Mouse (Mus musculus) heart, postnatal 4 days (tissue): ENCODE results near the gene Aldh3b2. TPM values are rescaled to one million over a fixed set of nuclear protein-coding genes. Genes with fewer than 3 reads are reported as not detected.
"Not testable (repeated sequence)": the region's sequence is repeated elsewhere in the genome, so short reads cannot be mapped to it uniquely, and the experiment has no call there.

Experiments used
- DNase-seq: peaks from one replicate; pipeline ENCODE4 v3.0.0; 2021
- total RNA-seq, 2 experiments: library from RNA; stranded (reverse); gene quantifications; 2 replicates each; pipeline ENCODE4 v1.2.3; 2021

Aldh3b2 gene
- total RNA-seq, 2 experiments from 2014 or later: 0.12 to 0.32 TPM

- DNase-seq: no peak
Measured at GRCm38 (mm10) chr19:3947813-3948212, 24.3 kb upstream of the Aldh3b2 start.

GRCm38 (mm10) chr19:3948546-3948945, 23.6 kb upstream of the Aldh3b2 start:
- DNase-seq: no peak

GRCm38 (mm10) chr19:3950331-3950730, 21.8 kb upstream of the Aldh3b2 start:
- DNase-seq: no peak

GRCm38 (mm10) chr19:3951461-3951860, 20.7 kb upstream of the Aldh3b2 start:
- no peak for DNase-seq

GRCm38 (mm10) chr19:3952099-3952498, 20.0 kb upstream of the Aldh3b2 start:
- no peak for DNase-seq

GRCm38 (mm10) chr19:3955033-3955432, 17.1 kb upstream of the Aldh3b2 start:
- no peak for DNase-seq

- DNase-seq: no peak
Measured at GRCm38 (mm10) chr19:3955804-3956203, 16.3 kb upstream of the Aldh3b2 start.

- not testable (repeated sequence) for DNase-seq
Measured at GRCm38 (mm10) chr19:3957296-3958036, 14.7 kb upstream of the Aldh3b2 start.

GRCm38 (mm10) chr19:3958470-3958869, 13.7 kb upstream of the Aldh3b2 start, which contains the start of gene Aldh3b3:
TSS of gene Aldh3b3 (plus strand) at chr19:3958645.
- peak; percentile 37 for DNase-seq

- no peak for DNase-seq
Measured at GRCm38 (mm10) chr19:3959030-3959429, 13.1 kb upstream of the Aldh3b2 start.

- DNase-seq: no peak
Measured at GRCm38 (mm10) chr19:3960211-3960610, 11.9 kb upstream of the Aldh3b2 start.

GRCm38 (mm10) chr19:3961805-3962204, 10.3 kb upstream of the Aldh3b2 start:
- DNase-seq: not testable (repeated sequence)

GRCm38 (mm10) chr19:3962469-3962868, 9.7 kb upstream of the Aldh3b2 start:
- DNase-seq: peak; percentile 69

GRCm38 (mm10) chr19:3964030-3964429, 8.1 kb upstream of the Aldh3b2 start:
- DNase-seq: no peak

GRCm38 (mm10) chr19:3966330-3967075, 5.6 kb upstream of the Aldh3b2 start:
- no peak for DNase-seq

GRCm38 (mm10) chr19:3967258-3967657, 4.9 kb upstream of the Aldh3b2 start:
- DNase-seq: no peak

GRCm38 (mm10) chr19:3974608-3975007, 2.5 kb downstream of the Aldh3b2 start:
- not testable (repeated sequence) for DNase-seq

- DNase-seq: no peak
Measured at GRCm38 (mm10) chr19:3975866-3976265, 3.7 kb downstream of the Aldh3b2 start.

GRCm38 (mm10) chr19:3980309-3980708, 8.2 kb downstream of the Aldh3b2 start:
- DNase-seq: peak; percentile 88

- no peak for DNase-seq
Measured at GRCm38 (mm10) chr19:3980917-3981316, 8.8 kb downstream of the Aldh3b2 start.

GRCm38 (mm10) chr19:3983527-3984200, 11.5 kb downstream of the Aldh3b2 start:
- no peak for DNase-seq

GRCm38 (mm10) chr19:3985261-3985681, 13.1 kb downstream of the Aldh3b2 start:
- DNase-seq: peak; percentile 53

GRCm38 (mm10) chr19:3986334-3986733, 14.2 kb downstream of the Aldh3b2 start, which contains the start of gene Acy3:
TSS of gene Acy3 (plus strand) at chr19:3986570.
- peak; percentile 92 for DNase-seq
